Mouse (Mus musculus): Measurements from ENCODE around the gene Slc22a6.

- no peak for TF ChIP-seq CTCF (IDR thresholded peaks at IDR 0.05; ENCODE audit: low read depth, low read length)
- no peak for TF ChIP-seq GATA1 (IDR thresholded peaks at IDR 0.05; ENCODE audit: borderline replicate concordance, low read length)
- TF ChIP-seq TAL1 (conservative IDR thresholded peaks at IDR 0.05; ENCODE audit: low read depth, low read length) = no peak
- no peak for TF ChIP-seq POLR2AphosphoS5 (IDR thresholded peaks at IDR 0.05; ENCODE audit: insufficient replicate concordance, low read depth, low read length)
- TF ChIP-seq GATA2 (IDR thresholded peaks at IDR 0.05; ENCODE audit: borderline replicate concordance, low read depth, low read length) = no peak
Observed at GRCm38 (mm10) chr19:8632029-8632428, 14.2 kb downstream of the Slc22a6 start.
